Mouse (Mus musculus): ENCODE data around the gene Agbl4.

DNA sequence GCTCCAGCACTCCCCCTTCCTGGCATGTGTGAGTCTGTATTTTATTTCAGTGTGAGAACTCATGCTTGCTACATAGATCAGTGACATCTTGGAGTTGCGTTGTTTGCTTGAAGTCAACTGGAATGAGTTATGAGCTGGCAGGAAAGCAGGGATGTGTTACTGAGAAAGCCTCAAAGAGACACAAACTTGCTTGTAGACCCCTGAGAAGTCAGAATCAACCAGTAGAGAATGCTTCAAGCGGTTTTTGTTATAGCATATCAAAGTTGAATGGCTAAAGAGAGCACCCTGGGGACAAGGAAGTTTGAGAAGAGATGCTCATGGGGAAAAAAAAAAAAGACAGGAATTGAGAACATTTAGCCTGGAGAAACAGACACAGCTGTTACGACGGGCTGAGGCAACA, 932.0 kb downstream of the Agbl4 start:
- TF ChIP-seq TAL1 (IDR thresholded peaks at IDR 0.05; ENCODE audit: low read length): no peak
- no peak for TF ChIP-seq GATA1 (IDR thresholded peaks at IDR 0.05; ENCODE audit: low read length)

Measured in erythroblast, embryonic 14.5 days (primary cell).